Mouse (Mus musculus) neutrophil, adult 59 days (primary cell): ENCODE measurements around the gene H2al1d. TPM values are rescaled to one million over a fixed set of nuclear protein-coding genes. Genes with fewer than 3 reads are reported as not detected.

ENCODE experiments used
- total RNA-seq, 2 experiments: library from RNA; stranded (reverse); gene quantifications; 1 replicate in 1 of 2; 2 replicates in 1 of 2; pipeline ENCODE4 v1.2.4; 2023

Gene H2al1d
- not detected for total RNA-seq

GRCm38 (mm10) chrX:11308524-11308923, at the start of gene H2al1d:
TSS of gene H2al1d (plus strand) at chrX:11308824.

GRCm38 (mm10) chrX:11298957-11299356, 9.7 kb upstream of the H2al1d start, which contains the start of gene H2al1a:
TSS of gene H2al1a (plus strand) at chrX:11299257.

DNA sequence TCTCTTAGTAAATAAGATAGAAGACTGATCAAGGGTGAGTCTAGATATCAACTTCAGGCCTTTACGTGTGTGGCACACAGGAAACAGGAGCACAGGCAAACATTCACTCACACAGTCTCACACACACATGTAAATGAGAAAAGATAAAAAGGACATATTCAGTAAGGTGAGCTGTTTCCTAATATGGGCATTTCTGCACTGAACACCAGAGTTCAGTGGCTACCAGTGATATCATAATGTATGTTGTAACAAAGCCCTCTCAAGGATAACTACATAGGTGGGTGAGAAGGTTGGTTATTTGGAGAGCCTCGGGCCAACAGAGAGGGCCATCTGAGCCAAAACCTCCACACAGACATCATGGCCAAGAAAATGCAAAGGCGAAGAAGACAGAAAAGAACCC, 6.5 kb upstream of the H2al1d start, which contains the start of gene H2al1b:
Gene H2al1b (plus strand): TSS at position 301 of the 400 bp plus-strand sequence.

GRCm38 (mm10) chrX:11305355-11305754, 3.3 kb upstream of the H2al1d start, which contains the start of gene H2al1c:
TSS of gene H2al1c (plus strand) at chrX:11305655.

GRCm38 (mm10) chrX:11311634-11312033, 3.0 kb downstream of the H2al1d start, which contains the start of gene H2al1e:
TSS of gene H2al1e (plus strand) at chrX:11311934.

DNA sequence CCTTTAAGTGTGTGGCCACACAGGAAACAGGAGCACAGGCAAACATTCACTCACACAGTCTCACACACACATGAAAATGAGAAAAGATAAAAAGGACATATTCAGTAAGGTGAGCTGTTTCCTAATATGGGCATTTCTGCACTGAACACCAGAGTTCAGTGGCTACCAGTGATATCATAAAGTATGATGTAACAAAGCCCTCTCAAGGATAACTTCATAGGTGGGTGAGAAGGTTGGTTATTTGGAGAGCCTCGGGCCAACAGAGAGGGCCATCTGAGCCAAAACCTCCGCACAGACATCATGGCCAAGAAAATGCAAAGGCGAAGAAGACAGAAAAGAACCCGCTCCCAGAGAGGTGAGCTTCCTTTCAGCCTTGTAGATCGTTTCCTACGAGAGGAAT, 6.2 kb downstream of the H2al1d start, which contains the start of gene H2al1f:
Gene H2al1f (plus strand): TSS at position 301 of the 400 bp plus-strand sequence.

GRCm38 (mm10) chrX:11317956-11318355, 9.3 kb downstream of the H2al1d start, which contains the start of gene H2al1g:
TSS of gene H2al1g (plus strand) at chrX:11318256.

GRCm38 (mm10) chrX:11321192-11321591, 12.6 kb downstream of the H2al1d start, which contains the start of gene H2al1h:
TSS of gene H2al1h (plus strand) at chrX:11321492.

DNA sequence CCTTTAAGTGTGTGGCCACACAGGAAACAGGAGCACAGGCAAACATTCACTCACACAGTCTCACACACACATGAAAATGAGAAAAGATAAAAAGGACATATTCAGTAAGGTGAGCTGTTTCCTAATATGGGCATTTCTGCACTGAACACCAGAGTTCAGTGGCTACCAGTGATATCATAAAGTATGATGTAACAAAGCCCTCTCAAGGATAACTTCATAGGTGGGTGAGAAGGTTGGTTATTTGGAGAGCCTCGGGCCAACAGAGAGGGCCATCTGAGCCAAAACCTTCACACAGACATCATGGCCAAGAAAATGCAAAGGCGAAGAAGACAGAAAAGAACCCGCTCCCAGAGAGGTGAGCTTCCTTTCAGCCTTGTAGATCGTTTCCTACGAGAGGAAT, 15.7 kb downstream of the H2al1d start, which contains the start of gene H2al1i:
Gene H2al1i (plus strand): TSS at position 301 of the 400 bp plus-strand sequence.

DNA sequence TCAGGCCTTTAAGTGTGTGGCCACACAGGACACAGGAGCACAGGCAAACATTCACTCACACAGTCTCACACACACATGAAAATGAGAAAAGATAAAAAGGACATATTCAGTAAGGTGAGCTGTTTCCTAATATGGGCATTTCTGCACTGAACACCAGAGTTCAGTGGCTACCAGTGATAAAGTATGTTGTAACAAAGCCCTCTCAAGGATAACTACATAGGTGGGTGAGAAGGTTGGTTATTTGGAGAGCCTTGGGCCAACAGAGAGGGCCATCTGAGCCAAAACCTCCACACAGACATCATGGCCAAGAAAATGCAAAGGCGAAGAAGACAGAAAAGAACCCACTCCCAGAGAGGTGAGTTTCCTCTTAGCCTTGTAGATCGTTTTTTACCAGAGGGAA, 18.9 kb downstream of the H2al1d start, which contains the start of gene H2al1j:
Gene H2al1j (plus strand): TSS at position 301 of the 400 bp plus-strand sequence.

Other genes with a start within 250 kb of the H2al1d start
- not detected for gene H2al1a, start 9.6 kb upstream of the H2al1d start, total RNA-seq
- not detected for gene H2al1b, start 6.4 kb upstream of the H2al1d start, total RNA-seq
- not detected for gene H2al1c, start 3.2 kb upstream of the H2al1d start, total RNA-seq
- gene H2al1e, start 3.1 kb downstream of the H2al1d start, total RNA-seq: not detected
- not detected for gene H2al1f, start 6.3 kb downstream of the H2al1d start, total RNA-seq
- gene H2al1g, start 9.4 kb downstream of the H2al1d start, total RNA-seq: not detected
- not detected for gene H2al1h, start 12.7 kb downstream of the H2al1d start, total RNA-seq
- not detected for gene H2al1i, start 15.8 kb downstream of the H2al1d start, total RNA-seq
- not detected for gene H2al1j, start 19.0 kb downstream of the H2al1d start, total RNA-seq